Mouse (Mus musculus) cerebral cortex, adult 2 months (tissue): Measurements from ENCODE around the gene Arntl2.

Experiments
- WGBS: fragments of 180-500 bp; shearing (Covaris S2); methylation state at CpG from one replicate; pipeline ENCODE4 v1.1.7; 2018; 5-methylcytosine and 5-hydroxymethylcytosine counted together

Gene Arntl2

GRCm38 (mm10) chr6:146795924-146796545, at the start of gene Arntl2:
Gene Arntl2, plus strand, starts transcription at chr6:146796055.
- 1% methylated on average over 36 of the region's 36 CpGs for WGBS

- 28% methylated on average over 5 of the region's 5 CpGs for WGBS
Measured at GRCm38 (mm10) chr6:146746577-146746976, 49.3 kb upstream of the Arntl2 start.

GRCm38 (mm10) chr6:146748271-146748670, 47.6 kb upstream of the Arntl2 start:
- 86% methylated on average over 1 of the region's 1 CpGs for WGBS

- WGBS, result 39% methylated on average over 1 of the region's 1 CpGs
Measured at GRCm38 (mm10) chr6:146751671-146752070, 44.2 kb upstream of the Arntl2 start.

- WGBS, result 82% methylated on average over 2 of the region's 2 CpGs
Measured at GRCm38 (mm10) chr6:146752178-146752577, 43.7 kb upstream of the Arntl2 start.

GRCm38 (mm10) chr6:146752612-146753011, 43.2 kb upstream of the Arntl2 start:
- WGBS, result 59% methylated on average over 1 of the region's 1 CpGs

- 53% methylated on average over 2 of the region's 2 CpGs for WGBS
Measured at GRCm38 (mm10) chr6:146753560-146754160, 42.2 kb upstream of the Arntl2 start.

GRCm38 (mm10) chr6:146755136-146755535, 40.7 kb upstream of the Arntl2 start:
- WGBS, result 99% methylated on average over 2 of the region's 2 CpGs

GRCm38 (mm10) chr6:146755679-146756078, 40.2 kb upstream of the Arntl2 start:
- WGBS, result 98% methylated on average over 4 of the region's 4 CpGs

GRCm38 (mm10) chr6:146759027-146759426, 36.8 kb upstream of the Arntl2 start:
- 90% methylated on average over 2 of the region's 2 CpGs for WGBS

GRCm38 (mm10) chr6:146760022-146760421, 35.8 kb upstream of the Arntl2 start:
- 94% methylated on average over 2 of the region's 2 CpGs for WGBS

- 79% methylated on average over 4 of the region's 4 CpGs for WGBS
Measured at GRCm38 (mm10) chr6:146760736-146761135, 35.1 kb upstream of the Arntl2 start.

- WGBS, result 66% methylated on average over 5 of the region's 5 CpGs
Measured at GRCm38 (mm10) chr6:146762264-146762898, 33.5 kb upstream of the Arntl2 start.

GRCm38 (mm10) chr6:146764593-146764992, 31.3 kb upstream of the Arntl2 start:
- 84% methylated on average over 2 of the region's 2 CpGs for WGBS

GRCm38 (mm10) chr6:146765270-146765669, 30.6 kb upstream of the Arntl2 start:
- 88% methylated on average over 4 of the region's 4 CpGs for WGBS

GRCm38 (mm10) chr6:146768813-146769404, 26.9 kb upstream of the Arntl2 start:
- WGBS, result 86% methylated on average over 10 of the region's 10 CpGs

GRCm38 (mm10) chr6:146770005-146770745, 25.7 kb upstream of the Arntl2 start:
- WGBS, result 73% methylated on average over 6 of the region's 6 CpGs

GRCm38 (mm10) chr6:146770808-146771207, 25.0 kb upstream of the Arntl2 start:
- WGBS, result 83% methylated on average over 5 of the region's 5 CpGs

- 89% methylated on average over 8 of the region's 8 CpGs for WGBS
Measured at GRCm38 (mm10) chr6:146775864-146776263, 20.0 kb upstream of the Arntl2 start.

GRCm38 (mm10) chr6:146776610-146777389, 19.1 kb upstream of the Arntl2 start:
- WGBS, result 48% methylated on average over 2 of the region's 2 CpGs

- 74% methylated on average over 3 of the region's 3 CpGs for WGBS
Measured at GRCm38 (mm10) chr6:146778055-146778454, 17.8 kb upstream of the Arntl2 start.
